In genomic region chr15:100301556-100301955, GRCm38 (mm10) we compare ENCODE assay signal across 20 mouse cellular contexts. TPM values are rescaled to one million over a fixed set of nuclear protein-coding genes. Genes with fewer than 3 reads are reported as not detected.
DNase-seq lines count a peak whose midpoint lies in the region; ATAC-seq and TF ChIP-seq lines count a peak whose summit lies in the region.
"Had no signal": no experiment of that assay in that cellular context is flagged by ENCODE, and none has a peak within 500 bp of the region (broad histone marks: within the 10 kb centered on the region; RNA-seq: fewer than 3 reads in every experiment).

No protein-coding gene starts in this region.

- ATAC-seq in CD4-positive, CD25-positive, alpha-beta regulatory T cell, adult 4 months, result no peak

- peak overlapping the region; percentile 39 for H3K27ac ChIP-seq in testis, adult 2 months (ENCODE audit: control insufficient read depth, insufficient read depth, low read depth, low read length)
- H3K27ac ChIP-seq: heart, embryonic 10.5 days; limb, embryonic 12.5 days; liver, embryonic 14.5 days; midbrain, embryonic 10.5 days; stomach, embryonic 15.5 days had no signal

- TF ChIP-seq CTCF in testis, adult 2 months (IDR thresholded peaks at IDR 0.05; ENCODE audit: control insufficient read depth, insufficient read depth, insufficient replicate concordance, low read depth, low read length), result no peak

- TF ChIP-seq POLR2A in testis, adult 2 months (IDR thresholded peaks at IDR 0.05; ENCODE audit: control insufficient read depth, low read depth, low read length), result no peak

- no peaks in the 10 kb centered on the region for H3K36me3 ChIP-seq in testis, adult 2 months (ENCODE audit: control insufficient read depth, insufficient read depth, low read length)
- H3K36me3 ChIP-seq: heart, embryonic 10.5 days; limb, embryonic 12.5 days; midbrain, embryonic 10.5 days; stomach, embryonic 15.5 days had no signal

- no peaks in the 10 kb centered on the region for H3K27me3 ChIP-seq in testis, adult 2 months (ENCODE audit: control insufficient read depth, insufficient read depth, low read length)
- H3K27me3 ChIP-seq: stomach, embryonic 15.5 days had no signal

- DNase-seq in CD4-positive, CD25-positive, alpha-beta regulatory T cell, adult 2 months (ENCODE audit: low read depth, low spot score), result peak; percentile 18
- DNase-seq in kidney, adult 9 months, result peak; percentile 73
- no peak for DNase-seq in kidney, adult 18-20 months
- no peak for DNase-seq in testis, postnatal 10 days (ENCODE audit: low spot score)
- DNase-seq in layer of hippocampus, adult 11-12 months (ENCODE audit: low spot score), result no peak
- no peak for DNase-seq in spleen, postnatal 4 days (ENCODE audit: low spot score in 2 of 2)
- DNase-seq: cerebellum, adult 11-12 months; gastrocnemius, postnatal 36 days; heart, postnatal 36 days; lung, postnatal 14 days; thymus, postnatal 36 days had no signal

- H3K4me1 ChIP-seq in testis, adult 2 months (ENCODE audit: control insufficient read depth, insufficient read depth, low read length), result peaks cover 15% of the 10 kb centered on the region
- H3K4me1 ChIP-seq: limb, embryonic 12.5 days had no signal

- H3K4me3 ChIP-seq in testis, adult 2 months (ENCODE audit: control insufficient read depth, low read depth, low read length), result peak overlapping the region; percentile 35
- H3K4me3 ChIP-seq: heart, embryonic 10.5 days; limb, embryonic 12.5 days; midbrain, embryonic 10.5 days; stomach, embryonic 15.5 days had no signal

RNA-seq across cellular contexts. Expression of gene Mettl7a1, which starts 2.4 kb away (rescaled TPM):
- 10 to 100 TPM in 1 of 2 experiments, 1 to 10 TPM in 1; 4.2 to 10.2 TPM for polyA plus RNA-seq in CD4-positive, CD25-positive, alpha-beta regulatory T cell, adult 4 months (2017; shearing (Covaris generic))
- 5.0 TPM in 2 replicates for polyA plus RNA-seq in testis, adult 2 months (2012; rRNA removed)

RNA-seq across cellular contexts. Expression of gene Tmprss12, which starts 20.9 kb away (rescaled TPM):
- polyA plus RNA-seq in CD4-positive, CD25-positive, alpha-beta regulatory T cell, adult 4 months (2017; shearing (Covaris generic)), result not detected
- 27.5 and 36.5 TPM in 2 replicates for polyA plus RNA-seq in testis, adult 2 months (2012; rRNA removed)
- polyA plus RNA-seq: embryonic facial prominence, embryonic 14.5 days; forebrain, embryonic 11.5 days; heart, embryonic 10.5 days; limb, embryonic 12.5 days; liver, embryonic 14.5 days; midbrain, embryonic 10.5 days had no signal

RNA-seq across cellular contexts. Expression of gene Mettl7a3, which starts 33.2 kb away (rescaled TPM):
- polyA plus RNA-seq in CD4-positive, CD25-positive, alpha-beta regulatory T cell, adult 4 months (2017; shearing (Covaris generic)), result under 1 TPM in 1 of 2 experiments, not detected in 1; 0.31 TPM
- polyA plus RNA-seq in testis, adult 2 months (2012; rRNA removed), result not detected in 2 replicates
- polyA plus RNA-seq: forebrain, embryonic 11.5 days; heart, embryonic 10.5 days; liver, embryonic 14.5 days; midbrain, embryonic 10.5 days; stomach, embryonic 15.5 days had no signal

RNA-seq across cellular contexts. Expression of gene Methig1, which starts 51.4 kb away (rescaled TPM):
- not detected for polyA plus RNA-seq in CD4-positive, CD25-positive, alpha-beta regulatory T cell, adult 4 months (2017; shearing (Covaris generic))
- polyA plus RNA-seq in testis, adult 2 months (2012; rRNA removed), result not detected in 2 replicates
- polyA plus RNA-seq: embryonic facial prominence, embryonic 14.5 days; forebrain, embryonic 11.5 days; midbrain, embryonic 10.5 days had no signal

RNA-seq across cellular contexts. Expression of gene Mettl7a2, which starts 51.4 kb away (rescaled TPM):
- not detected for polyA plus RNA-seq in CD4-positive, CD25-positive, alpha-beta regulatory T cell, adult 4 months (2017; shearing (Covaris generic))
- not detected in 2 replicates for polyA plus RNA-seq in testis, adult 2 months (2012; rRNA removed)
- polyA plus RNA-seq: embryonic facial prominence, embryonic 14.5 days; forebrain, embryonic 11.5 days; heart, embryonic 10.5 days; limb, embryonic 12.5 days; midbrain, embryonic 10.5 days; stomach, embryonic 15.5 days had no signal

Comparison
In these comparisons a context has a peak if more than half of its experiments do, and no peak if none do; other contexts are left out.
1. DNase-seq: peak in CD4-positive, CD25-positive, alpha-beta regulatory T cell, adult 2 months (single experiment) and kidney, adult 9 months (single experiment); none in kidney, adult 18-20 months (single experiment), testis, postnatal 10 days (single experiment), layer of hippocampus, adult 11-12 months (single experiment) and spleen, postnatal 4 days (0 of 2).
2. RNA of gene Tmprss12, which starts 20.9 kb away (polyA plus RNA-seq): 27.5 to 36.5 TPM in testis, adult 2 months; not detected in CD4-positive, CD25-positive, alpha-beta regulatory T cell, adult 4 months; every median in the first group is over 10 times any median in the second.